Mouse (Mus musculus) forebrain, embryonic 13.5 days (tissue): Measurements from ENCODE around the gene Tmf1. TPM values are rescaled to one million over a fixed set of nuclear protein-coding genes. Genes with fewer than 3 reads are reported as not detected.

Experiments used
- ATAC-seq: fragments of 200-750 bp; cut with Nextera tagmentation; 2 replicates; pipeline ENCODE4 v1.8.0; 2017
- H3K27ac ChIP-seq: fragments of 300-500 bp; sonication (generic); 2 replicates; pipeline ENCODE4 v1.5.1; 2015; ENCODE audit warnings: inconsistent platforms, mild to moderate bottlenecking, moderate library complexity
- H3K27me3 ChIP-seq: fragments of 300-500 bp; sonication (generic); 2 replicates; pipeline ENCODE4 v1.6.1; 2015; ENCODE audit warnings: mild to moderate bottlenecking, inconsistent platforms
- H3K36me3 ChIP-seq: fragments of 300-500 bp; sonication (generic); 2 replicates; pipeline ENCODE4 v1.6.1; 2015; ENCODE audit warnings: mild to moderate bottlenecking, inconsistent platforms; ENCODE audit not compliant: poor library complexity, severe bottlenecking
- H3K4me1 ChIP-seq: fragments of 300-500 bp; sonication (generic); 2 replicates; pipeline ENCODE4 v1.6.1; 2015; ENCODE audit warnings: inconsistent platforms
- H3K4me2 ChIP-seq: fragments of 300-500 bp; sonication (generic); 2 replicates; pipeline ENCODE4 v1.6.1; 2015; ENCODE audit warnings: inconsistent platforms, mild to moderate bottlenecking, moderate library complexity
- H3K4me3 ChIP-seq: fragments of 300-500 bp; sonication (generic); 2 replicates; pipeline ENCODE4 v1.5.1; 2015; ENCODE audit warnings: mild to moderate bottlenecking, inconsistent platforms
- H3K9ac ChIP-seq: fragments of 300-500 bp; sonication (generic); 2 replicates; pipeline ENCODE4 v1.6.1; 2015; ENCODE audit warnings: mild to moderate bottlenecking, inconsistent platforms
- H3K9me3 ChIP-seq: fragments of 300-500 bp; sonication (generic); replicated peaks from 2 replicates; pipeline ENCODE4 v1.6.1; 2016; ENCODE audit warnings: inconsistent platforms
- WGBS: fragments of 180-500 bp; shearing (Covaris S2); methylation state at CpG from one replicate; pipeline ENCODE4 v1.1.7; 2015; 5-methylcytosine and 5-hydroxymethylcytosine counted together
- polyA plus RNA-seq: library from polyadenylated mRNA; unstranded; fragments of >200 nt; fragmentation: Nextera tagmentation; extraction: Ambion mirVana; gene quantifications from 2 replicates; pipeline ENCODE4 v1.2.1, GENCODE M21; 2015

Gene Tmf1
- polyA plus RNA-seq, 1 experiment from 2014 or later, result 43.1 TPM

- WGBS, result 16% methylated on average over 11 of the region's 11 CpGs
- peak overlapping the region; percentile 95 for H3K9ac ChIP-seq
- peak overlapping the region; percentile 63 for H3K4me2 ChIP-seq
- H3K4me3 ChIP-seq, result peak overlapping the region; percentile 92
- H3K27me3 ChIP-seq, result no peaks in the 10 kb centered on the region
- H3K27ac ChIP-seq, result peak overlapping the region; percentile 88
- H3K9me3 ChIP-seq, result no peaks in the 10 kb centered on the region
- H3K36me3 ChIP-seq, result peaks cover 27% of the 10 kb centered on the region
- H3K4me1 ChIP-seq, result peaks cover 19% of the 10 kb centered on the region
- ATAC-seq, result peak; percentile 59
Observed at GRCm38 (mm10) chr6:97179367-97179828, 476 bp upstream of the Tmf1 start.

DNA sequence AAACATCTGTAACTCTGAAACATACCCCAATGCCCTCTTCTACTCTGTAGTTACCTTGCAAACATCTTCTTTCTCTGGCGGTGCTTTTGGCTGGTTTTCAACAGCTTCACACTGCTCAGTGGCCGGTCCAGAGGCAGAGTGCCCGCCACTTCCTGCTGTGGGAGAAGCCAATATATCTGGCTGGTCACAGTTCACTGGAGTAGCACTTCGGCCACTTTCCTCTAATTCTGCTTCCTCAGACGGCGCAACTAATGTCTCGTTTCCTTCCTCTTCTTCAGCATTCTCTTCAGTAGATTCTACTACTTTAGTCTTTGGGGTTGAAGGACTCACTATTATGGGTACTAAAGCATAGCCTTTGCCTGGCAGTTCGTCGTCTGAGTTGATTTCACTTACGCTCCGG lies 3.2 kb downstream of the Tmf1 start:
- Histone ChIP-seq H3K4me2 (no peak overlapping the region), H3K27me3 (no peaks in the 10 kb centered on the region), H3K4me1 (peaks cover 19% of the 10 kb centered on the region), H3K9me3 (no peaks in the 10 kb centered on the region), H3K27ac (no peak overlapping the region), H3K36me3 (peaks cover 36% of the 10 kb centered on the region), H3K4me3 (no peak overlapping the region), H3K9ac (no peak overlapping the region)
- WGBS, result 91% methylated on average over 11 of the region's 11 CpGs
- no peak for ATAC-seq

GRCm38 (mm10) chr6:97150156-97150555 lies 28.8 kb downstream of the Tmf1 start:
- H3K27me3 ChIP-seq, result 0 out of 2 replicates have a peak, but pooled peaks cover 4% of the 10 kb centered on the region
- no peak overlapping the region for H3K4me3 ChIP-seq
- WGBS, result 85% methylated on average over 6 of the region's 6 CpGs
- H3K36me3 ChIP-seq, result no peaks in the 10 kb centered on the region
- H3K27ac ChIP-seq, result no peak overlapping the region
- H3K9ac ChIP-seq, result no peak overlapping the region
- no peak overlapping the region for H3K4me2 ChIP-seq
- H3K4me1 ChIP-seq, result peaks cover 22% of the 10 kb centered on the region
- H3K9me3 ChIP-seq, result no peaks in the 10 kb centered on the region
- ATAC-seq, result no peak

DNA sequence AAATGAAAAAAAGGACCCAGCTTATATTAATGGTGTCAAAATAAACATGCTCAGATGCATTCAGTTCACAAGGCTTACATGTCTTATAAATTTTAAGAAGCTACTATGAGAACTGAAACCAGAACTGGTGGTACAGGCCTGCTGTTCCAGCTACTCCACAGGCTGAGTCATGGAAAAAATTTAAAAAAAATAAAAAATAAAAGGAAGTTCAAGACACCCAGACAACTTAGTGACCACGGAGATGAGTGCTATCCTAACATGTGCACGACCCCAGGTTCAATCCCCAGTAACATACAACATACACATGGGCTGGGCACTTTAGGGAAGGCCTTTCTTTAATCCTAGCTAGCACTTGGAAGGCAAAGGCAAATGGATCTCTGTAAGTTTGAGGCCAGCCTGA lies 29.2 kb downstream of the Tmf1 start:
- no peak overlapping the region for H3K4me3 ChIP-seq
- H3K27me3 ChIP-seq, result 0 out of 2 replicates have a peak, but pooled peaks cover 4% of the 10 kb centered on the region
- H3K9ac ChIP-seq, result no peak overlapping the region
- no peaks in the 10 kb centered on the region for H3K36me3 ChIP-seq
- no peak overlapping the region for H3K4me2 ChIP-seq
- peaks cover 22% of the 10 kb centered on the region for H3K4me1 ChIP-seq
- no peak for ATAC-seq
- WGBS, result 90% methylated on average over 2 of the region's 2 CpGs
- H3K9me3 ChIP-seq, result no peaks in the 10 kb centered on the region
- H3K27ac ChIP-seq, result no peak overlapping the region

DNA sequence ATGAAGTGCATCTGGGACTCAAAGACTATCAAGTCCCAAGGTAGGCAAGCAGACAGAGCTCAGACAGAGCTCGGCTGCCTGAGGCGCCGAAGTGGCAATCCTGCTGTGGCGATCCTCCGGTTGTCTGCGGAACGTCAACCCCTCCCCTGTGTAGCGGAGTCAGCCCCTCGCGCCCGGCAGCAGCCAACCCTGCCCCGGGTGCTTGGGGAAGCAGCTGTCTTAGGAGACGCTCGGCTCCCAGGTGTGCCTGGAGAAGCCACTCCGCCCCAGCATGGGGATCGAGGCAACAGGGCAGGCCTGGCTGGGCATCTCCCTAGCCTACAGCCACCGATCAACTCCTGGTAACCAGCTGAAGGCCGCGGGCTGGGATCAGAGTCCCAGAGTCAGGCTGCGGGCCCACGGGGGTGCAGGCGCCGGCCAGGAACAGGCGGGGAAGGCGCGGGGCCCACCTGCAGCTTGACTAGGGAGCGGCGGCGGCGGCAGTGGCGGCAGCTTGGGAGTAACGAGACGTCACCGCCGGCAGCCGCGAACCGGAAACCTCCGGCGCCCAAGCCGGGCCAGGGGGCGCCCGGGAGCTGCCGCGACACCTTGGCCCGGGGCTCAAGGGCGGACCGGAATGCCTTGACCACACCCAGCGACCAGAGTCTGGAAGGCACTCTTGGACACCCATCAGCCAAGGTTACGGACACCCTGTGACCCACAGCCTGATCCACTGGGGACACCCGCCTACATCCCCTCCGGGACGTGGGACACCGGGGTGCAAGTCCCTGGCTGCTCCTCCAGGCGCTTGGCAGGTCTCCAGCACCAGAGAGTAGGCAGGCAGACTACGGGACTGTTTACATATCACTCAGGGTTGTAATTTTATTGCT lies 30.3 kb downstream of the Tmf1 start, which contains the start of gene Eogt:
Gene Eogt, minus strand, starts transcription at position 800 of the 869 bp plus-strand sequence.
- peaks cover 22% of the 10 kb centered on the region for H3K4me1 ChIP-seq
- H3K4me3 ChIP-seq, result peak within 1 kb of the TSS; percentile 67
- no peaks in the 10 kb centered on the region for H3K36me3 ChIP-seq
- 1% methylated on average over 56 of the region's 56 CpGs for WGBS
- H3K4me2 ChIP-seq, result peak within 1 kb of the TSS; percentile 98
- 0 out of 2 replicates have a peak, but pooled peaks cover 4% of the 10 kb centered on the region for H3K27me3 ChIP-seq
- peak within 1 kb of the TSS; percentile 44; the same call in 1 of the 2 replicates for H3K27ac ChIP-seq
- H3K9me3 ChIP-seq, result no peaks in the 10 kb centered on the region
- peak; percentile 71 for ATAC-seq
- peak within 1 kb of the TSS; percentile 82 for H3K9ac ChIP-seq

DNA sequence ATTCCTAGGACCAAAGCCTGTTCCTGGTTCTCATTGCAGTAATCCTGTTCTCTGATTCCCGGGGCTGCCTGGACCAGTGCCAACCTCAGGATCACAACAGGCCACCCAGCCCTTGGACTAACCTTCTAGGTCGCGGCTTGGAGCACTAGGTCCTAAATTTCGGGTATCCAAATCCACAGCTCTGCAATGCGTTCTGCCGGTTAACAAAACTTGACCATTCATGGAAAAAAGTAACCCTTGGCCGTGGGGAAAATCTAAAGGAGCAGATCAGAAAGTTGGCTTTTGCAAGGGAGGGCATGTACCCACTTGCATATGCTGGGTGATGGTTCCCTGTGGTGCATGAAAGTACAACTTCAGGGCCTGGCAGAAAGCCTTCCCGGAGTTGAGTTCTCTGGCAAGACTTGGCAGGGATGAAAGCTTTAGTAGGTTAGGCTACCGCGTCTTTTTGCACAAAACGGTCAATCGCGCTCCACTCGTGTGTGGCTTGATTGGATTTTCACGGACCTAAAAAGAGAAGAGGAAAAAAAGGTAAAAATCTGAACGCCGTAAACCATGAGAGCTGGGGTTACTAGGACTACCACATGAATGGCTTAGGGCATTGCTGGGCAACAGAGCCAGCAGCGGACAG lies 31.1 kb downstream of the Tmf1 start:
- Histone ChIP-seq H3K27me3 (0 out of 2 replicates have a peak, but pooled peaks cover 4% of the 10 kb centered on the region), H3K4me1 (peaks cover 22% of the 10 kb centered on the region), H3K4me2 (peak overlapping the region; percentile 98), H3K27ac (0 out of 2 replicates have a peak overlapping the region, but pooled peaks have one; percentile 44), H3K9me3 (no peaks in the 10 kb centered on the region), H3K9ac (peak overlapping the region; percentile 82), H3K4me3 (peak overlapping the region; percentile 67), H3K36me3 (no peaks in the 10 kb centered on the region)
- ATAC-seq, result peak; percentile 33
- 20% methylated on average over 18 of the region's 18 CpGs for WGBS

- 92% methylated on average over 7 of the region's 7 CpGs for WGBS
- no peak for ATAC-seq
- H3K4me1 ChIP-seq, result peaks cover 22% of the 10 kb centered on the region
Observed at GRCm38 (mm10) chr6:97145156-97145555, 33.8 kb downstream of the Tmf1 start.

GRCm38 (mm10) chr6:97144359-97144758 lies 34.6 kb downstream of the Tmf1 start:
- Histone ChIP-seq H3K4me3 (no peak overlapping the region), H3K4me2 (no peak overlapping the region), H3K4me1 (peaks cover 20% of the 10 kb centered on the region), H3K27me3 (0 out of 2 replicates have a peak, but pooled peaks cover 4% of the 10 kb centered on the region), H3K9me3 (no peaks in the 10 kb centered on the region), H3K9ac (no peak overlapping the region), H3K27ac (no peak overlapping the region), H3K36me3 (no peaks in the 10 kb centered on the region)
- ATAC-seq, result no peak
- WGBS, result 43% methylated on average over 7 of the region's 7 CpGs

More at GRCm38 (mm10) chr6:97145156-97145555, 33.8 kb downstream of the Tmf1 start:
- H3K4me2 ChIP-seq, result no peak overlapping the region
- H3K9ac ChIP-seq, result no peak overlapping the region
- no peaks in the 10 kb centered on the region for H3K36me3 ChIP-seq
- no peak overlapping the region for H3K27ac ChIP-seq
- H3K9me3 ChIP-seq, result no peaks in the 10 kb centered on the region
- H3K27me3 ChIP-seq, result 0 out of 2 replicates have a peak, but pooled peaks cover 4% of the 10 kb centered on the region
- H3K4me3 ChIP-seq, result no peak overlapping the region

GRCm38 (mm10) chr6:97142611-97143010 lies 36.3 kb downstream of the Tmf1 start:
- Histone ChIP-seq H3K4me1 (peaks cover 2% of the 10 kb centered on the region), H3K9me3 (no peaks in the 10 kb centered on the region), H3K36me3 (no peaks in the 10 kb centered on the region), H3K27ac (no peak overlapping the region), H3K4me3 (no peak overlapping the region), H3K4me2 (no peak overlapping the region), H3K9ac (no peak overlapping the region), H3K27me3 (0 out of 2 replicates have a peak, but pooled peaks cover 2% of the 10 kb centered on the region)
- no peak for ATAC-seq
- WGBS, result 94% methylated on average over 8 of the region's 8 CpGs

- ATAC-seq, result no peak
- Histone ChIP-seq H3K9ac (no peak overlapping the region), H3K4me3 (no peak overlapping the region), H3K27ac (no peak overlapping the region), H3K27me3 (no peaks in the 10 kb centered on the region), H3K9me3 (no peaks in the 10 kb centered on the region), H3K4me1 (no peaks in the 10 kb centered on the region), H3K4me2 (no peak overlapping the region), H3K36me3 (no peaks in the 10 kb centered on the region)
- WGBS, result 81% methylated on average over 7 of the region's 7 CpGs
Observed at GRCm38 (mm10) chr6:97141811-97142210, 37.1 kb downstream of the Tmf1 start.

DNA sequence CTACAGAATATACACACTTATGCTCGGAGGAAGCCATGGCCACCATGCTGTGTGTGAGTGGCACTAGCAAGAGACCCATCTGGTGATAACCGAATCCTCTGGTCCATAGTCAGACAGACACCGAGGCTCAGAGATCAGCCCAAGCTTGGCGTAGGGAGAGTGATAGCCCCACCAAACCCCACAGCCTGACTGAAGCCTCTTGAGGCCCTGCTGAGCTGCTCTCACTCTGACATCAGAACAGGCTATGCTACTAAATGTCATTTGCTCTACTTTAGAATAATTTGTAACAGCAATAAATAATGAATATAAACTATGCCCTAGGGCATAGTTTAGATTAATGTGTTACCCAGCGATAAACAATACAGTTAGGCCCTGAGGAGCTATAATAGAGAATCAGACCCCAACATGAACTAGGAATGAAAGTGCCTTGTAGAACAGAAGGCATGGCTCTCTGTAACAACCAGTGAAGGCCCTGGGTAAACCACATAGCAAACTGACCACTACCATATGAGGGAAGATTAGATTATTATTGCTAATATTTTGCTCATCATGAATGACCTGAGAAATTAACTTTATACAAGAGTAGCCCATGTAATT lies 46.1 kb downstream of the Tmf1 start:
- no peaks in the 10 kb centered on the region for H3K36me3 ChIP-seq
- H3K9ac ChIP-seq, result no peak overlapping the region
- 91% methylated on average over 5 of the region's 5 CpGs for WGBS
- ATAC-seq, result no peak
- no peak overlapping the region for H3K4me2 ChIP-seq
- H3K27ac ChIP-seq, result no peak overlapping the region
- no peaks in the 10 kb centered on the region for H3K9me3 ChIP-seq
- no peaks in the 10 kb centered on the region for H3K27me3 ChIP-seq
- H3K4me1 ChIP-seq, result no peaks in the 10 kb centered on the region
- H3K4me3 ChIP-seq, result no peak overlapping the region

GRCm38 (mm10) chr6:97131808-97132207 lies 47.1 kb downstream of the Tmf1 start:
- H3K9ac ChIP-seq, result no peak overlapping the region
- H3K36me3 ChIP-seq, result no peaks in the 10 kb centered on the region
- no peaks in the 10 kb centered on the region for H3K27me3 ChIP-seq
- 85% methylated on average over 4 of the region's 4 CpGs for WGBS
- H3K4me3 ChIP-seq, result no peak overlapping the region
- no peaks in the 10 kb centered on the region for H3K9me3 ChIP-seq
- H3K4me2 ChIP-seq, result no peak overlapping the region
- no peak overlapping the region for H3K27ac ChIP-seq
- no peaks in the 10 kb centered on the region for H3K4me1 ChIP-seq
- ATAC-seq, result no peak
